Mouse (Mus musculus) hindbrain, embryonic 12.5 days (tissue): Measurements from ENCODE around the gene Slc39a9. TPM values are rescaled to one million over a fixed set of nuclear protein-coding genes. Genes with fewer than 3 reads are reported as not detected.
A peak's percentile ranks its signal among the peaks of the same experiment; 100 is the strongest.

ENCODE experiments used
- ATAC-seq: fragments of 200-750 bp; cut with Nextera tagmentation; 2 replicates; pipeline ENCODE4 v1.8.0; 2017; ENCODE audit warnings: moderate TSS enrichment; ENCODE audit not compliant: low FRiP score
- H3K27ac ChIP-seq: fragments of 300-500 bp; sonication (generic); 2 replicates; pipeline ENCODE4 v1.5.1; 2016; ENCODE audit warnings: mild to moderate bottlenecking
- H3K27me3 ChIP-seq: fragments of 300-500 bp; sonication (generic); 2 replicates; pipeline ENCODE4 v1.6.1; 2016; ENCODE audit warnings: mild to moderate bottlenecking
- H3K36me3 ChIP-seq: fragments of 300-500 bp; sonication (generic); 2 replicates; pipeline ENCODE4 v1.6.1; 2016; ENCODE audit warnings: mild to moderate bottlenecking
- H3K4me1 ChIP-seq: fragments of 300-500 bp; sonication (generic); 2 replicates; pipeline ENCODE4 v1.6.1; 2016
- H3K4me2 ChIP-seq: fragments of 300-500 bp; sonication (generic); replicated peaks from 2 replicates; pipeline ENCODE4 v1.6.1; 2016; ENCODE audit warnings: mild to moderate bottlenecking
- H3K4me3 ChIP-seq: fragments of 300-500 bp; sonication (generic); 2 replicates; pipeline ENCODE4 v1.5.1; 2016; ENCODE audit warnings: mild to moderate bottlenecking
- H3K9ac ChIP-seq: fragments of 300-500 bp; sonication (generic); 2 replicates; pipeline ENCODE4 v1.6.1; 2016; ENCODE audit warnings: mild to moderate bottlenecking, moderate library complexity
- H3K9me3 ChIP-seq: fragments of 300-500 bp; sonication (generic); replicated peaks from 2 replicates; pipeline ENCODE4 v1.6.1; 2016; ENCODE audit warnings: mild to moderate bottlenecking
- WGBS: fragments of 180-500 bp; shearing (Covaris S2); methylation state at CpG from one replicate; pipeline ENCODE4 v1.1.7; 2016; 5-methylcytosine and 5-hydroxymethylcytosine counted together
- polyA plus RNA-seq: library from polyadenylated mRNA; unstranded; fragments of >200 nt; fragmentation: Nextera tagmentation; extraction: Ambion mirVana; gene quantifications from 2 replicates; pipeline ENCODE4 v1.2.1, GENCODE M21; 2016

Gene Slc39a9
- polyA plus RNA-seq, 1 experiment from 2014 or later = 29.0 TPM

DNA sequence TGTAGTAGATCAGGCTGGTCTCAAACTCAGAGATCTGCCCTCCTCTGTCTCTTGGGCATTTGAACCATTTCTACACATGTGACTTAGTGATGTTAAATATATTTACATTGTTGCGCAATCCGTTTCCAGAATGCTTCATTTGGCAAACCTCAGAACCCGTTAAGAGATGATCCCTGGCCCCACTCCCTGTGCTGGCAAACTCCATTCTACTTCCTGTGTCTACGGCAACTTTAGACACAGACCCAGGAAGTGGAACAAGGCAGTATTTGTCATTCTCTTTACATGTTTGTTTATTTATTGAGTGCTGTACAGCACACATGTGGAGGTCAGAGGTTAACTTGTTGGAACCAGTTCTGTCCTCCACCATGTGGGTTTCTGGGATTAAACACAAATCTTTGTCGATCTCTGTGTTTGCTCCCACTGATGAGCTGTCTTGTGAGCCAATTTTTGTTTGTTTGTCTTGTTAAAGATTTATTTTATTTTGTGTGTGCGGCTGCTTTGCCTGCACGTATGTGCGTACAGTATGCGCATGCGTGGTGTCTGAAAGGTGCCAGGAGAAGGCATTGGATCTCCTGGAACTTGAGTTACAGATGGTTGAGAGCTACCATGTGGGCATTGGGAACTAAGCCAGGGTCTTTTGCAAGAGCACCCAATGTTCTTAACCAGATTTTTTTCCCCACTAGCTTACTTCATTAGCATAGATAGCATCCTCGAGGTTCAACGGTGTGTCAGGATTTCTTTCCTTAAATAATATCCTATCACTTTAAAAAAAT is 86.3 kb downstream of the Slc39a9 start:
- Histone ChIP-seq H3K4me3 (no peak overlapping the region), H3K9me3 (no peaks in the 10 kb centered on the region), H3K4me2 (no peak overlapping the region), H3K27ac (no peak overlapping the region), H3K36me3 (no peaks in the 10 kb centered on the region), H3K4me1 (no peaks in the 10 kb centered on the region), H3K9ac (no peak overlapping the region), H3K27me3 (peaks cover 5% of the 10 kb centered on the region; the same call in 1 of the 2 replicates)
- ATAC-seq = no peak; the same call in 1 of the 2 replicates
- WGBS = 89% methylated on average over 12 of the region's 12 CpGs

DNA sequence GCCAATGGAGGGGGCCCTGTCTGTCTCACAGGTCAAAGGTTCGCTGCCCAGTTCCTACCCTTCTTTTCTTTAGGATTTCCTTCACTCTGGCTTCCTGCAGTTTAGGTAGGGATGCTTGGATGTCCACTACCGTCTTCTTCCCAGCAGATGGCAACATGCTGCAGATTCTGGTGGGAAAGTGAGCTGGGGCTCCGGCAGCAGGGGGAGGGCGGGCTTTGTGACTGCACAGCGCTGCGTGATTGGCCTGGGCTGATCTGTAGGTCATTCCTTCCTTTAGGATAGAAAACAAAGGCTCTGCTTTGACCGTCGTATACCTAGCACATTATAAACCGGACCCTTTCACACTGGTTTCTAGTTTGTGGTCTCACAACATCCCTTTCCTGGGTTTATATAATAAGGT is 86.9 kb downstream of the Slc39a9 start:
- WGBS = 6% methylated on average over 9 of the region's 9 CpGs
- Histone ChIP-seq H3K36me3 (no peaks in the 10 kb centered on the region), H3K4me1 (peaks cover 1% of the 10 kb centered on the region; the same call in 1 of the 2 replicates), H3K27ac (no peak overlapping the region), H3K4me3 (no peak overlapping the region), H3K27me3 (no peaks in the 10 kb centered on the region), H3K9ac (no peak overlapping the region), H3K4me2 (peak overlapping the region; percentile 12; the same call in 1 of the 2 replicates), H3K9me3 (no peaks in the 10 kb centered on the region)
- peak; percentile 80 for ATAC-seq

Other genes starting within 250 kb of the Slc39a9 start
- gene Dcaf5, start 207.3 kb upstream of the Slc39a9 start, polyA plus RNA-seq = 28.1 and 30.5 TPM in 2 replicates
- gene Exd2, start 180.8 kb upstream of the Slc39a9 start, polyA plus RNA-seq = 51.0 and 52.4 TPM in 2 replicates
- gene Galnt16, start 125.6 kb upstream of the Slc39a9 start, polyA plus RNA-seq = 21.1 and 22.3 TPM in 2 replicates
- 259 and 299 TPM in 2 replicates for gene Erh, start 458 bp downstream of the Slc39a9 start, polyA plus RNA-seq
- gene Plekhd1, start 48.7 kb downstream of the Slc39a9 start, polyA plus RNA-seq = 1.7 and 2.0 TPM in 2 replicates
- gene Ccdc177, start 116.8 kb downstream of the Slc39a9 start, polyA plus RNA-seq = 5.9 and 6.7 TPM in 2 replicates
- gene Susd6, start 146.6 kb downstream of the Slc39a9 start, polyA plus RNA-seq = 18.8 and 19.3 TPM in 2 replicates